Mouse (Mus musculus) C2C12 (cell line): ENCODE measurements around the gene Slc6a9. TPM values are rescaled to one million over a fixed set of nuclear protein-coding genes. Genes with fewer than 3 reads are reported as not detected.

ENCODE experiments used
- H3K27me3 ChIP-seq: one replicate; pipeline ENCODE4 v1.6.1; 2011; ENCODE audit not compliant: control insufficient read depth, insufficient read depth, insufficient read length
- H3K36me3 ChIP-seq: one replicate; pipeline ENCODE4 v1.6.1; 2011; ENCODE audit not compliant: control insufficient read depth, insufficient read depth
- H3K4me3 ChIP-seq: one replicate; pipeline ENCODE4 v1.5.1; 2011; ENCODE audit warnings: mild to moderate bottlenecking, control low read depth; ENCODE audit not compliant: poor library complexity, insufficient read depth, severe bottlenecking
- H3K79me2 ChIP-seq: one replicate; pipeline ENCODE4 v1.6.1; 2011; ENCODE audit not compliant: control insufficient read depth, insufficient read depth
- H3K79me3 ChIP-seq: one replicate; pipeline ENCODE4 v1.6.1; 2011; ENCODE audit warnings: low read depth, control low read depth
- H3ac ChIP-seq: one replicate; pipeline ENCODE3; 2011; ENCODE audit warnings: low read depth; ENCODE audit not compliant: control insufficient read depth, insufficient read length
- CEBPB ChIP-seq: IDR thresholded peaks from one replicate; pipeline ENCODE4 v1.6.1; 2011; ENCODE audit warnings: low read depth, mild to moderate bottlenecking, control low read depth, moderate library complexity
- CTCF ChIP-seq: IDR thresholded peaks from one replicate; pipeline ENCODE4 v1.5.1; 2011; ENCODE audit not compliant: control insufficient read depth, insufficient read depth, insufficient read length
- FOSL1 ChIP-seq: IDR thresholded peaks from one replicate; pipeline ENCODE4 v1.8.0; 2011; ENCODE audit warnings: mild to moderate bottlenecking, low read length; ENCODE audit not compliant: poor library complexity, insufficient read depth, severe bottlenecking
- MAX ChIP-seq: IDR thresholded peaks from one replicate; pipeline ENCODE4 v1.6.1; 2011; ENCODE audit warnings: mild to moderate bottlenecking, control low read depth
- MYOD1 ChIP-seq: IDR thresholded peaks from one replicate; pipeline ENCODE4 v1.6.1; 2011; ENCODE audit warnings: low read depth; ENCODE audit not compliant: control insufficient read depth, insufficient read length
- MYOG ChIP-seq: IDR thresholded peaks from one replicate; pipeline ENCODE4 v1.6.1; 2011; ENCODE audit not compliant: control insufficient read depth, insufficient read length; ENCODE audit errors: extremely low read depth
- USF1 ChIP-seq: IDR thresholded peaks from one replicate; pipeline ENCODE4 v1.6.1; 2011; ENCODE audit warnings: low read depth, mild to moderate bottlenecking, control low read depth, moderate library complexity
- long read RNA-seq, 2 experiments: library from polyadenylated mRNA; unstranded; transcript quantifications; one replicate each; pipeline ENCODE4 v2.0.0; 2019 to 2020
- polyA plus RNA-seq: library from polyadenylated mRNA; unstranded; fragments of >200 nt; fragmentation: generic; extraction: Trizol; gene quantifications from one replicate; pipeline ENCODE4 v1.2.1, GENCODE M21; 2012; ENCODE audit warnings: missing spikeins

Gene Slc6a9
- 14.4 TPM for polyA plus RNA-seq
- long read RNA-seq, experiment 1, partial matches to known transcripts: 0 of 4 reads
- long read RNA-seq, experiment 1, other reads (novel, unspliced or antisense): 3 of 4 reads
- long read RNA-seq, experiment 2, transcript Slc6a9-201 (14 exons, 3,479 nt): major isoform, 38 of 45 reads
- long read RNA-seq, experiment 2, partial matches to known transcripts: 5 of 45 reads
- long read RNA-seq, experiment 2, other reads (novel, unspliced or antisense): 2 of 45 reads

GRCm38 (mm10) chr4:117834457-117834844 is at the start of gene Slc6a9:
Gene Slc6a9 (plus strand): TSS chr4:117834506.
- Histone ChIP-seq H3ac (peak within 1 kb of the TSS; percentile 95), H3K4me3 (peak within 1 kb of the TSS; percentile 53), H3K27me3 (no peaks in the 10 kb centered on the region), H3K36me3 (no peaks in the 10 kb centered on the region), H3K79me3 (no peaks in the 10 kb centered on the region), H3K79me2 (no peaks in the 10 kb centered on the region)
- no peak for TF ChIP-seq FOSL1

- Histone ChIP-seq H3K4me3 (no peak overlapping the region), H3K79me2 (no peaks in the 10 kb centered on the region), H3K36me3 (no peaks in the 10 kb centered on the region), H3K27me3 (peaks cover 16% of the 10 kb centered on the region), H3K79me3 (no peaks in the 10 kb centered on the region), H3ac (no peak overlapping the region)
- TF ChIP-seq CEBPB (no peak), FOSL1 (no peak), CTCF (no peak), MYOD1 (no peak), MAX (no peak), USF1 (no peak), MYOG (no peak)
Observed at GRCm38 (mm10) chr4:117786963-117787362, 47.3 kb upstream of the Slc6a9 start.

- H3K79me3 ChIP-seq: no peaks in the 10 kb centered on the region
Observed at GRCm38 (mm10) chr4:117788308-117788707, 46.0 kb upstream of the Slc6a9 start.

GRCm38 (mm10) chr4:117799904-117800303 is 34.4 kb upstream of the Slc6a9 start:
- H3K79me2 ChIP-seq: no peaks in the 10 kb centered on the region
- H3K36me3 ChIP-seq: no peaks in the 10 kb centered on the region
- peaks cover 32% of the 10 kb centered on the region for H3K27me3 ChIP-seq
- H3ac ChIP-seq: no peak overlapping the region
- H3K79me3 ChIP-seq: no peaks in the 10 kb centered on the region
- no peak overlapping the region for H3K4me3 ChIP-seq
- TF ChIP-seq FOSL1 (no peak), MYOG (no peak), MYOD1 (no peak), MAX (no peak), CTCF (no peak), CEBPB (no peak), USF1 (no peak)

More at GRCm38 (mm10) chr4:117788308-117788707, 46.0 kb upstream of the Slc6a9 start:
- Histone ChIP-seq H3K4me3 (no peak overlapping the region), H3K79me2 (no peaks in the 10 kb centered on the region), H3ac (no peak overlapping the region), H3K36me3 (no peaks in the 10 kb centered on the region), H3K27me3 (peaks cover 16% of the 10 kb centered on the region)
- no peak for TF ChIP-seq USF1

GRCm38 (mm10) chr4:117806992-117807391 is 27.3 kb upstream of the Slc6a9 start:
- Histone ChIP-seq H3ac (no peak overlapping the region), H3K4me3 (no peak overlapping the region), H3K36me3 (no peaks in the 10 kb centered on the region), H3K79me2 (no peaks in the 10 kb centered on the region), H3K79me3 (no peaks in the 10 kb centered on the region), H3K27me3 (peaks cover 33% of the 10 kb centered on the region)
- TF ChIP-seq USF1 (no peak), MYOD1 (no peak), CTCF (no peak), FOSL1 (no peak), MAX (no peak), MYOG (no peak), CEBPB (no peak)

GRCm38 (mm10) chr4:117810933-117811332 is 23.4 kb upstream of the Slc6a9 start:
- no peaks in the 10 kb centered on the region for H3K36me3 ChIP-seq
- H3K4me3 ChIP-seq: no peak overlapping the region
- TF ChIP-seq CEBPB (no peak), MAX (no peak), CTCF (no peak), MYOG (no peak), FOSL1 (no peak), USF1 (no peak), MYOD1 (no peak)
- H3K79me3 ChIP-seq: no peaks in the 10 kb centered on the region
- H3K79me2 ChIP-seq: no peaks in the 10 kb centered on the region
- no peak overlapping the region for H3ac ChIP-seq
- peaks cover 18% of the 10 kb centered on the region for H3K27me3 ChIP-seq
